9 mouse cellular contexts compared by ENCODE assay signal in genomic region chr13:61241076-61241947, GRCm38 (mm10). TPM values are rescaled to one million over a fixed set of nuclear protein-coding genes. Genes with fewer than 3 reads are reported as not detected.
DNase-seq lines count a peak whose midpoint lies in the region; ATAC-seq and TF ChIP-seq lines count a peak whose summit lies in the region.
"Had no signal": no experiment of that assay in that cellular context is flagged by ENCODE, and none has a peak within 500 bp of the region (broad histone marks: within the 10 kb centered on the region; RNA-seq: fewer than 3 reads in every experiment).

No protein-coding gene starts in this region.

- H3K4me2 ChIP-seq in kidney, embryonic 16.5 days (replicated peaks; ENCODE audit: low read depth, low read length): no peak overlapping the region
- H3K4me2 ChIP-seq: neural tube, embryonic 12.5 days had no signal

- WGBS in kidney, embryonic 16.5 days: 57% methylated on average over 13 of the region's 13 CpGs
- WGBS in embryonic facial prominence, embryonic 10.5 days: 60% methylated on average over 13 of the region's 13 CpGs
- WGBS in kidney, adult 2 months: 54% methylated on average over 13 of the region's 13 CpGs
- 63% methylated on average over 13 of the region's 13 CpGs for WGBS in limb, embryonic 10.5 days

- no peaks in the 10 kb centered on the region for H3K9me3 ChIP-seq in kidney, embryonic 16.5 days (ENCODE audit: low read length)
- H3K9me3 ChIP-seq in embryonic facial prominence, embryonic 10.5 days: peaks cover 20% of the 10 kb centered on the region
- no peaks in the 10 kb centered on the region for H3K9me3 ChIP-seq in limb, embryonic 10.5 days (replicated peaks)

- no peaks in the 10 kb centered on the region for H3K27me3 ChIP-seq in kidney, embryonic 16.5 days (ENCODE audit: insufficient read depth, low read length)
- no peaks in the 10 kb centered on the region for H3K27me3 ChIP-seq in embryonic facial prominence, embryonic 10.5 days (replicated peaks; ENCODE audit: low read depth, poor library complexity, severe bottlenecking)
- H3K27me3 ChIP-seq in kidney, adult 2 months (replicated peaks; ENCODE audit: control insufficient read depth, insufficient read depth, low read length): no peaks in the 10 kb centered on the region
- no peaks in the 10 kb centered on the region for H3K27me3 ChIP-seq in limb, embryonic 10.5 days (ENCODE audit: low read depth, poor library complexity, severe bottlenecking)
- H3K27me3 ChIP-seq: neural tube, embryonic 12.5 days had no signal

- no peak for ATAC-seq in kidney, embryonic 16.5 days (ENCODE audit: low FRiP score, low TSS enrichment)

- no peak overlapping the region for H3K27ac ChIP-seq in kidney, embryonic 16.5 days (ENCODE audit: low read length)
- no peak overlapping the region for H3K27ac ChIP-seq in embryonic facial prominence, embryonic 10.5 days (replicated peaks)
- no peak overlapping the region for H3K27ac ChIP-seq in kidney, adult 2 months (ENCODE audit: insufficient read depth, low read depth, low read length)
- H3K27ac ChIP-seq in limb, embryonic 10.5 days: no peak overlapping the region
- H3K27ac ChIP-seq: neural tube, embryonic 12.5 days had no signal

- H3K4me1 ChIP-seq in kidney, embryonic 16.5 days (ENCODE audit: insufficient read depth, low read length): no peaks in the 10 kb centered on the region
- no peaks in the 10 kb centered on the region for H3K4me1 ChIP-seq in embryonic facial prominence, embryonic 10.5 days
- no peaks in the 10 kb centered on the region for H3K4me1 ChIP-seq in kidney, adult 2 months (ENCODE audit: control insufficient read depth, insufficient read depth, low read length)
- H3K4me1 ChIP-seq in limb, embryonic 10.5 days: no peaks in the 10 kb centered on the region
- H3K4me1 ChIP-seq: neural tube, embryonic 12.5 days had no signal

- no peaks in the 10 kb centered on the region for H3K36me3 ChIP-seq in kidney, embryonic 16.5 days (ENCODE audit: insufficient read depth, low read length)
- H3K36me3 ChIP-seq in embryonic facial prominence, embryonic 10.5 days (replicated peaks): no peaks in the 10 kb centered on the region
- H3K36me3 ChIP-seq in kidney, adult 2 months (ENCODE audit: control insufficient read depth, insufficient read depth, low read length): no peaks in the 10 kb centered on the region
- H3K36me3 ChIP-seq in limb, embryonic 10.5 days: no peaks in the 10 kb centered on the region
- H3K36me3 ChIP-seq: neural tube, embryonic 12.5 days had no signal

- peak; percentile 11 for DNase-seq in kidney, adult 11 months
- peak; percentile 22 to 50 for DNase-seq in adrenal gland, adult 18-20 months (ENCODE audit: low spot score in 2 of 2)
- peak; percentile 45 for DNase-seq in embryonic facial prominence, embryonic 10.5 days (ENCODE audit: low spot score)
- DNase-seq in kidney, adult 2 months: peak; percentile 56
- peak; percentile 69 for DNase-seq in limb, embryonic 10.5 days (ENCODE audit: low spot score)
- peak; percentile 29 for DNase-seq in ovary, postnatal 14 days (ENCODE audit: low spot score)
- DNase-seq in thymus, postnatal 14 days: peak; percentile 58

- H3K9ac ChIP-seq in kidney, embryonic 16.5 days (replicated peaks; ENCODE audit: low read length): no peak overlapping the region
- H3K9ac ChIP-seq: neural tube, embryonic 12.5 days had no signal

- peak; percentile 69 for TF ChIP-seq CTCF in kidney, adult 2 months (conservative IDR thresholded peaks at IDR 0.05; ENCODE audit: insufficient read depth, insufficient read length, low read depth, low read length)

- no peak overlapping the region for H3K4me3 ChIP-seq in kidney, embryonic 16.5 days (ENCODE audit: low read length)
- H3K4me3 ChIP-seq in embryonic facial prominence, embryonic 10.5 days: no peak overlapping the region
- H3K4me3 ChIP-seq in kidney, adult 2 months (ENCODE audit: insufficient read depth, low read depth, low read length): no peak overlapping the region
- H3K4me3 ChIP-seq in limb, embryonic 10.5 days: no peak overlapping the region
- H3K4me3 ChIP-seq: neural tube, embryonic 12.5 days had no signal

- TF ChIP-seq POLR2A in kidney, adult 2 months (IDR thresholded peaks at IDR 0.05; ENCODE audit: low read depth, low read length): no peak

RNA-seq across cellular contexts. Expression of gene Cts8, which starts 13.8 kb away (rescaled TPM):
- polyA plus RNA-seq in kidney, embryonic 16.5 days (2015; fragmentation: Nextera tagmentation; extraction: Ambion mirVana): not detected in 2 replicates
- total RNA-seq in adrenal gland, adult 18-20 months (2021): not detected
- polyA plus RNA-seq in embryonic facial prominence, embryonic 10.5 days (2016; fragmentation: Nextera tagmentation; extraction: Ambion mirVana): not detected in 2 replicates
- not detected in 2 replicates for polyA plus RNA-seq in kidney, adult 2 months (2012; rRNA removed)
- not detected in 2 replicates for polyA plus RNA-seq in limb, embryonic 10.5 days (2016; fragmentation: Nextera tagmentation; extraction: Ambion mirVana)
- polyA plus RNA-seq: neural tube, embryonic 12.5 days had no signal

RNA-seq across cellular contexts. Expression of gene Cts6, which starts 38.1 kb away (rescaled TPM):
- polyA plus RNA-seq in kidney, embryonic 16.5 days (2015; fragmentation: Nextera tagmentation; extraction: Ambion mirVana): not detected in 2 replicates
- total RNA-seq in adrenal gland, adult 18-20 months (2021): not detected
- polyA plus RNA-seq in embryonic facial prominence, embryonic 10.5 days (2016; fragmentation: Nextera tagmentation; extraction: Ambion mirVana): not detected in 2 replicates
- not detected in 2 replicates for polyA plus RNA-seq in kidney, adult 2 months (2012; rRNA removed)
- polyA plus RNA-seq in limb, embryonic 10.5 days (2016; fragmentation: Nextera tagmentation; extraction: Ambion mirVana): not detected in 2 replicates
- polyA plus RNA-seq: neural tube, embryonic 12.5 days had no signal

RNA-seq across cellular contexts. Expression of gene Gm49398, which starts 47.3 kb away (rescaled TPM):
- not detected in 2 replicates for polyA plus RNA-seq in kidney, embryonic 16.5 days (2015; fragmentation: Nextera tagmentation; extraction: Ambion mirVana)
- not detected for total RNA-seq in adrenal gland, adult 18-20 months (2021)
- polyA plus RNA-seq in embryonic facial prominence, embryonic 10.5 days (2016; fragmentation: Nextera tagmentation; extraction: Ambion mirVana): not detected in 2 replicates
- polyA plus RNA-seq in kidney, adult 2 months (2012; rRNA removed): not detected in 2 replicates
- polyA plus RNA-seq in limb, embryonic 10.5 days (2016; fragmentation: Nextera tagmentation; extraction: Ambion mirVana): not detected in 2 replicates
- polyA plus RNA-seq: neural tube, embryonic 12.5 days had no signal

Comparison
In these comparisons a context has a peak if more than half of its experiments do, and no peak if none do; other contexts are left out.
1. DNase-seq: peak in every context shown above with its lines; median percentile 69 in limb, embryonic 10.5 days; 58 in thymus, postnatal 14 days; 56 in kidney, adult 2 months; 45 in embryonic facial prominence, embryonic 10.5 days; 36 in adrenal gland, adult 18-20 months; 29 in ovary, postnatal 14 days; 11 in kidney, adult 11 months.